Mouse (Mus musculus): ENCODE results near the gene Crip2.

Gene Crip2

DNA sequence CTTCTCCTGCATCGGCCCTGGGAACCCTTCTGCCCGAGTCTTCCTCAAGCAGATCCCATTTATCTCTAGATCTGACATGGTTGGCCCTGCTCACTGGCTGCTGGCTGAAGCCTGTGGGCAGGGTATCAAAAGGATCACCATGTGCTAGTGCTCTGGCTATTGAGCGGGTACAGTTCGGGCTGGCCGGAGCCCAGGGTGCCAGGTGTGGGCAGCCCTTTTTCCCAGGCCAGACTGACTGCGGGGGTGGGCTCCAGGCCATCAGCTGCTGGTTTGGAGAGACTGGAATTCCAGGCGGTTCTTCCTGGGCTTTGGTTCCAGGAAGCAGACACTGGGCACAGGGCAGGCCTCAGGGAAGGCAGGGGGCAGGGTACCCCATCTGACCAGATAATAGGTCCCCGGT, 7.4 kb downstream of the Crip2 start:
- DNase-seq (ENCODE audit: low spot score): peak; percentile 32

DNA sequence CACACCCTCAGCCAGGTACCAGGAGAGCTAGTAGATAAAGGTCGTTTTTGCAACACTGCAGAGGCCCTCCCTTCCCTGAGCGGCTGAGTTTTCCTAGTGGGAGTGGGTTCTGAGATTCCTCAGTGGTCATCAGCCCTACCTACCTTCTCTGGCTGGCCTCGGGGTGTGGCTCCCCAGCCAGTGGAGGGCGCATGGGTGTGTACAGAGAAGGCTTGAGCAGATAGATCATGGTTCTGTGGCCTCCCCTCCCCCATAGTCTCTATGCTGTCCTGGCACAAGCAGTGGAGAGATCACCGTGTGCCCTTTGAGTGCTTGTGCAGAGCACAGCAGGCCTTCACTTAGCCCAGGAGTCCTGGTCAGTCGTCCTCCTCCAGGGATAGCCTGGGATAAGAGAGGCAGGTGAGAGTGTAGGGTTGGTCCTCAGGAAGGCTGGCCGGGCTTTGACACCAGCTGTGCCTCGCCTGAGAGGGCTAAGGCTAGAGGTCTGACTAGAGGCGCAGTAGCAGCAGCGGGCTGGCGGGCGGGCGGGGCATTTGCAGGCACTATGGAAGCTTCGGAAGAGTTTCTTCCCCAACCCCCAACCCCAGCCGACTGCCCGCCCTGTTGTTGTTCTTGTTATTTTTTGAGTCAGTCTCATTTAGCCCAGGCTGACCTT, 8.5 kb downstream of the Crip2 start:
- peak; percentile 74 for DNase-seq (ENCODE audit: low spot score)

DNA sequence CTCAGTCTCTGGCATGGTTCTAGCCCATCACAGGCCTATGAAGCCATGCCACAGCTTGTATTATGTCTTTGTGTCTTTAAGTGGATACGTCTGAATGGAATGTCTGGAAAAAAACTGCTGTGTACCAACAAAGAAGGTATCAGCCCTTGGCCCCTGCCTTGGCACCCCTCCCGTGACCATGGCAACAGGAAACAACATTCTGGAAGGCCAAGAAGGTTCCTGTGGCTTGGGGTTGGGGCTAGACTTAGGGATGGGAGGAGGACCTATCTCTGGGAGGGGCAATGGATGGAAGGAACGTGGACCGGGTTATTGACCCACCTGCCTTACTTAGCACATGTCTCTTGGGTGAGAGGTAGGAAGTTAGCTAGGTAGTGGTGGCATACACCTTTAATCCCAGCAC, 9.3 kb downstream of the Crip2 start:
- DNase-seq (ENCODE audit: low spot score): peak; percentile 61

DNA sequence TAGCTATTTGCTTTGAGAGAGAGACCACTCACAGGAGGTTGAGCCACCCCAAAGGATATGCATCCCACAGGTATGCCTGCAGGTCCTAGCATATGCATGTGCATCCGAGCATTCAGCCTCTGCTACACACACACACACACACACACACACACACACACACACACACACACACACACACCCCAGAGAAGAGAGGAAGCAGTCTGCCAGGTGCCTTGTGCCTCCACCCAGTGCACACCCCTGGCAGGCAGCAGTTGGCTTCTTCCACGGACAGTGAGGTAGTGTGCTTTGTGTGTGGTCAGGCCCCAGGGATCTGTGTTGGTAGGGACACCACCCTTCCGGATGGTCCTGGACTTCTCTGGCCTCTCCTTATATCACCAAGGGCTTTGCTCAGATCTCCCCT, 9.9 kb downstream of the Crip2 start:
- no peak for DNase-seq (ENCODE audit: low spot score)

DNA sequence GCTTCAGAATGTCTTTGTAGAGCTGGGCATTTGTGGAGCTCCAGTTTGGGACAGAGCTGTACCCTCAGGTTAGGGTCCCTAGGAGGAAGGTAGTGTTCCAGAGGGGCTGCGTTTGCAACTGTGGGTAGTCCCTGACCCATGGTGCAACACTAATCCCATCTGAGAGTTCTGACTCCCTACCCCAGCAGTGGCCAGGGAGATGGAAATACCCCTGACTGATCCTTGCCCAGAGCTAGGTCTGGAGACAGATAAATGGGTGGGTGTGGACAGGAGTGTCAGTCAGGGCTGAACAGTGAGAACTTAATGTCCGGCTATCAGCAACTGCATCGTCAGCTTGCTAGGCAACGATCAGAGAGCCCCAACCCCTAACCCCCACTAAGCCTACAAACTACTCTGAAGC, 10.6 kb downstream of the Crip2 start:
- no peak for DNase-seq (ENCODE audit: low spot score)

DNA sequence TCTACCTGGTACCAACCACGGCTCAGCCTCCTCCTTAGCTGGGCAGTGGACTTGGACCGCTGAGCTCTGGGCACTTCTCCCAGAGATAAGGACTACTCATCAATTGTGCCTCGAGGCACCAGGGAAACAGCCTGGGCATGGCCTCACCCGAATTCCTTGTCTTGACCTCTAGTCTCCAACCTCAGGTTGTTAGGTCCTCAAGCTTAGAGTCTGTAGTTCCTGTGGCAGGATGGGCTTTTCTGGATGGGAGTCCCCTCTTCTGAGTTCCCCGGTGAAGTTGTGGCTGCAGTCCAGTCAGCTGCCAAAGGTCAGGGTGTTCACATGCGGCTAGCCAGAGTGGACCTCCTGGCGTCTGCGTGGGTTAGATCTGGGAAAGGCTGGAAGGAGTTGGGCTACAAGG, 11.0 kb downstream of the Crip2 start:
- no peak for DNase-seq (ENCODE audit: low spot score)

DNA sequence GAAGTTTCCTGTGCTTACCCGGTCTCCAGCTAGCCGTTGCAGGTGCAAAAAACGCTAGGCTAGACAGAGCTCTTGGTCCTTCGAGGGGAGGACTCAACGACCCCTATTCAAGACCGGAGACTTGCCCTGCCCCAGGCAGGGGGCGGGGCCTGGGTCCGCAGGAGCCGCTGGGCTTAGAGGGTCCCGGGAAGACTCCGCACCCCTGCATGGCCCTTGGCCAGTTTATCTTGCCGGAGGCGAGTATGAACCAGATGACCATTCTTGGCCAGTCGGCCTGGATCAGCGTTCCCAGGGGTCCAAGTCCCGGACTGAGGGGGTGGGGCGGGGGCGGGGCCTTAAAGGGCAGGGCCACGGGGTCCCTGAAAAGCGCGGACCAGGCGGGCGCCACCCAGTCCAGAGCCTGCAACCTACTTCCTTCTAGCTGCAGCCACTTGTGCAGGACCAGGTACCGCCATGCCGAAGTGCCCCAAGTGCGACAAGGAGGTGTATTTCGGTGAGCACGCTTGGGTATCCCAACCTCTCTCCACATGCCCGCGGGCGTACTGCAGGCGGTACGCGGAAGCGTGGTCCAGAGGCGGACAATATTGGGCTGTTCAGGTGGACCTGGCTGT, 11.7 kb downstream of the Crip2 start:
- DNase-seq (ENCODE audit: low spot score): peak; percentile 68

DNA sequence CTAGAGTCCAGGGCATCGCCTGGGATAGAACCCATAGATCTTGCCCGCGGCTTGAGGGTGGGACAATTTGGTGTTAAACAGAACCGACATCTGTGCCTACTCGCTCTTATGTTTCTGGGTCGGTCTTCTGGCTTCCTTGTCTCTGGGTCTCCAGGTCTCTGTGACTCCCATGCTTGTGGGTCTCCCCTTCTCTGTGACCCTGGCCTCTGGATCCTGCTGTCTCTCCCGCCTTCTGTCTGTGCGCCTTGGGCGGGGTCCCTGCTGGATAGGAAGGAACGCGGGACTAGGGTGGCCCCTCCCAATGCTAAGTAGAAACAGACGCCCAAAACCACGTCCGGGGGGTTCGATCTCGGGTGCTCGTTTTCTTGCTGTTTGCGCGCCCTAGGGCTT, 12.2 kb downstream of the Crip2 start:
- peak; percentile 53 for DNase-seq (ENCODE audit: low spot score)

DNA sequence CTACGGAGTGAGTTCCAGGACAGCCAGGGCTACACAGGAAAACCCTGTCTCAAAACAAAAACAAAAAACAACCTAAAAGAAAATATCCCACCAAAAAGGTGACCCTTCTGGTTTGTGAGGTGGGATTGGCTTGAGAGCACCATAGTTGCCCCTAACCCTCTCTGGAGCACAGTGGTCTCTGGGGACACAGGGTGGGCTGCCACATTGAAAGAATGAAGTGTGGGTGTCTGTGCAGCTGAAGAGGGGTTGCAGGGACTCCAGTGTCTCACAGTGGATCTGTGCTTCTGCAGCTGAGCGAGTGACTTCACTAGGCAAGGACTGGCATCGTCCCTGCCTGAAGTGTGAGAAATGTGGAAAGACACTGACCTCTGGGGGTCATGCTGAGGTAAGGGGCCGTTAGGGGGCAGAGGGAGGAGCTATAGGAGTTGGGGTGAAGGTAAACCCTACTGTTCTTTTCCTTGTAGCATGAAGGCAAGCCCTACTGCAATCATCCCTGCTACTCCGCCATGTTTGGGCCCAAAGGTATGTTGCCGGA, 13.0 kb downstream of the Crip2 start:
- DNase-seq (ENCODE audit: low spot score): no peak

DNA sequence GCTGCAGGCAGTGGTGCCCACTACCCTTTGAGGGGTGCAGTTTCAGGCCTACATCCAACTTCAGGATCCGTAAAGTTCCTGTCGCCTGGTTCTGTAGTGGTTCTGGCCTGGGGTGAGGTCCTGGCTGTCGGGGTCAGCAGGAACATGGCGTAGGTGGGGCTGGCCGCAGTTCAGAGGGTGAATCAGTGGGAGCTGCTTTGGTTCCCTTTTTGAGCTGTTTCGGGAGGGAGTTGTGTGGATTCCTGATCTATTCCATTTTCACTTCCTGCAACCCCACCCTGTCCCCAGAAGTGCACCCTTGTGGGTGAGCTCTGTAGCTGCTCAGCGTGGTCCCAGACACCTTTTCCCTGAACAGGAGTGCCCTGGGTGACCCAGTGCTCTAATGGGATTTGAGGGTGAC, 13.9 kb downstream of the Crip2 start:
- DNase-seq (ENCODE audit: low spot score): no peak

DNA sequence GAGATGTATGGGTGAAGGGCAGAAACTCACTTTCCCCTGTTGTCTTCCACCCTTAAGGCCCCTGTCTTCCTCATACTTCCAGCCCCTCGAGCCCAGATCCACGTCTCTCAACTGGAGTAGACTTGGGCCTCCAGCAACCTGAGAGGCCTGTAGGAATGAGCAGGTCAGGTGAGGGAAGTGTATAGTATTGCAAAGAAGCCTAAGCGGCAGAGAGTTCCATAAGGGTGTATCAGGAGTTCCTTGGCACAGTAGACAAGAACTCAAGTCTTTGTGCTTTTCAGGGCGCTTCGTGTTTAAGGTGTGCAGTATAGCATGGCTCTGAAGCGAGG, 14.7 kb downstream of the Crip2 start:
- no peak for DNase-seq (ENCODE audit: low spot score)

DNA sequence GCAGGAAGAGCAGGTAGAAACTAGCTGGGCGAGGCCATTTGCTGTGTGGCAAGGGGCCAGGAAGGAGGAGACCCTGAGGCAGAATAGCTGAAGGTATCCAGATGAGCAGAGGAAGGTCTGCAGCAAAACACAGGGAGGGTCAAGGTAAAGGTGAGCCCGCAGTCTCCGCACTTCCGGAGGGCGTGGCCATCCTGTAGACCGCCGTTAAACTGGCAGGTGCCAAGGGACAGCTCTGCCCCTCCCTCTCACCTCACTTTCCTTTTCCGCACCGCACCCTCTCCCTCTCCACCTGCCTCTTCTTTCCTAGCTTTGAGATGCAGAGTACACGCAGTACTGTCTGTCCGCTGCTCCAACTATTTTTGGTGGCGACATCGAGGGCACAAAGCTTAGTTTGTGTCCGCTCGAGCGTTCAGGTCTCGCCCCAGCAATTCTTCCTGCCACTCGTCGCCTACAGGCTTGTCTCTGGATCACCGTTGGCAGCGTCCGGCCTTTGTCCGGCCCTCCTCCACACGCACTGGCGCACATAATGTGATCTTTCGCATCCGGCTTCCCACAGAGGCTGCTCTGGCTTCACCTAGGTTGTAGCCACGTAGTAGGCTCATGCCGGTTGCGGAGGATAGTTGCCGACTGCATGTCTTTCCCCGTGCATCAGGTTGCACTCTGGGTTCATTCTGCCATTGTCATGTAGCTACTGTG, 15.2 kb downstream of the Crip2 start:
- peak; percentile 72 for DNase-seq (ENCODE audit: low spot score)

DNA sequence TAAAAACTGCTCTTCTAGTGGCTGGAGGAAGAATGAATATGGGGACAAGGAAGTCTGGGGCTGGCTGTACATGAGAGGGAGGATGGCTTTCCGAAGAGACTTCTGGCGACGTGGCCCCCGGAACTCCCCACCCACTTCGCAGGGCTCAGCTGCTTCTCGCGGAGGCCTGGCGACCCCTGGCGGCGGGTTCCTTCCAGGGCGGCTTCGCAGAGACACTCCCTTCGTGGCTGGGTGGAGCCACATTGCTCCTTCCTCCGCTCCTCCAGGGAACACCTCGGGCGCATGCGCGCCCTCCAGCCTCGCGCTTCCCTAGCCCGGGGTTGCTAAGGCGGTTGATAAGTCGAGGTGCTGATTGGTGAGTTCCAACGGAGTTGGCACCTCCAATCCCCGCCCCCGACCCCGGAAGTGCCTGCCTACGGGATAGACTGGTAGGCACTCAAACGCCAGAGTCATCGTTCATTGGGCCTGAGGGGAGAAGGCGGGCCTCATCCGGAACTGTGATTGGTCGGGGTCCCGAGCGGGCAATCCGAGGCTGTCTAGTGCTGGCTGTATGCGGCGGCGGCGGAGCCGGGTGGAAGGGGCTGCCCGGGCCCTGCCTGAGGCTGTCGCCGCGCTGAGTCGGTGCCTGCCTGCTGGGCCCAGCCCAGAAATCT, 16.0 kb downstream of the Crip2 start, which contains the start of gene Tedc1:
Gene Tedc1 (plus strand): TSS at position 535 of the 653 bp plus-strand sequence.
- peak; percentile 100 for DNase-seq (ENCODE audit: low spot score)

DNA sequence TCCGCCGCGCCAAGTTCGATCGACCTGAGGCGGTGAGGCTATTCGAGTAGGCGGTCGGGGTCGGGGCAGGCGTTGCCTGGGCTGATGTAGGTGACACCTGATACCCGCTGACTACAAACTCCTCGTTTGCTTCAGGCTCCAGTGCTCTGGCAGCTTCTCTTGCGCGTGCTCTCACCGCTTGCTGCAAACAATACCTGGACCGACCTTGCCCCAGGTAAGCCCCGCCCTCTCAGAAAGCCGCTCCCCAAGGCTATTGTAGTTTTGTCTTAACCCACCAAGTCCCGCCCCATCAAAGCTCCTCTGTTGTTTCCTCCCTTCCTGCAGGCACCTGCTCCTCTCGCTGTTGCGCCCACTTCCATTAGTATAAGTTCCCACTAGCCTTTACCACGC, 16.5 kb downstream of the Crip2 start:
- no peak for DNase-seq (ENCODE audit: low spot score)

DNA sequence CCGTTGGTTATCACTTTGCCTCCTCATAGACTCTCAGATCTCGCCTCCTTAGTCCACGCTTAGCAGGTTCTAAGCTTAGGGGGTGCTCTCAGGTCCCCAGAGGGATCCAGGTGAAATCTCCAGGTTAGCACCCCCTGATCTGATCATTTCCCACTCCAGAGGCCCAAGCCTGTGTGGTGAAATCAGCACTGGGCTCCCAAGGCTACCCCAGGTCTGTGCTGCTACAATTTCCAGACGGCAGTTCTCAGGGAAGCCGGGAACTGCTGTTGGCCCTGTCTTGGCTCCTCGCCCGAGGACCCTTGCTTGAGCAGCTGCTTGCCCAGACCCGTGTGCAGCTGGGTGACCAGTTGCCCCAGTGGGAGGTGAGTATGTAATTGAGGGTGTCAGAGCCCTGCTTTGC, 17.0 kb downstream of the Crip2 start:
- no peak for DNase-seq (ENCODE audit: low spot score)

DNA sequence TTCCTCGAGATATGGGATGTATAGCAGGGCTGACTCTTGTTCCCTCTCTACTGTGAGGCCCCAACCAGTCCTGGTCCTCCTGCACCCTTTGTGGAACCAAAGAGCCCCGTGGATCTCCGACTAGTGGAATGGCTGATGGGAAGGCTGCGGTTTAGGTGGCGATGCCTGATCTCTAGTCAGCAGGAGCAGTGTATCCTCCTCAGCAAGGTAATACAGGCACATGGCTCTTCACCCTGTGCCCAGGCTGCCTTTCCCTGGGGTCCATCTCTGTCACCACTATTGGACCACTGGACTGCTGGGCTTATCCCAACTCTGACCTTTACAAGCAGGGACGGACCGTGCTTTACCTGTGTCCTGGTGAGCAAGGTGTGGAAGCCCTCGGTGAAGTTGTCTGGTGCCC, 17.5 kb downstream of the Crip2 start:
- DNase-seq (ENCODE audit: low spot score): no peak

DNA sequence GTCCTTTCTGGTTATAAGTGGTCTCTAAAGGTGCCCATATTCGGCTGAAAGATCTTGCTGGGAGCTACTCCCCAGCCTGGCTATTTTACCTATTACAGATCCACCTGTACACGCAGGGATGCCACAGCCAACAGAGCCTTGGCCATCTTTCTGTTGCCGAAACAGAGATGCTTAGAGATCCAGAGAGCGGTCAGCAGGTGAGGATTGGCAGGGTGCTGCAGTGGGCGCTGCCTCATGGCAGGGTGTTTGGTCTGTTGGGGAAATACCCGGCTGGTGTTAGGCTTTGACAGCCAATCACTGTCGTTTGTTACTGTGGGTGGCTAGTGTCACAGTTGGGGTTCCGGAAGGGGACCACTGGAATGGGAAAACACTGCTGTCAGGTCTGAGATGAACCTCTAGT, 17.9 kb downstream of the Crip2 start:
- DNase-seq (ENCODE audit: low spot score): no peak

DNA sequence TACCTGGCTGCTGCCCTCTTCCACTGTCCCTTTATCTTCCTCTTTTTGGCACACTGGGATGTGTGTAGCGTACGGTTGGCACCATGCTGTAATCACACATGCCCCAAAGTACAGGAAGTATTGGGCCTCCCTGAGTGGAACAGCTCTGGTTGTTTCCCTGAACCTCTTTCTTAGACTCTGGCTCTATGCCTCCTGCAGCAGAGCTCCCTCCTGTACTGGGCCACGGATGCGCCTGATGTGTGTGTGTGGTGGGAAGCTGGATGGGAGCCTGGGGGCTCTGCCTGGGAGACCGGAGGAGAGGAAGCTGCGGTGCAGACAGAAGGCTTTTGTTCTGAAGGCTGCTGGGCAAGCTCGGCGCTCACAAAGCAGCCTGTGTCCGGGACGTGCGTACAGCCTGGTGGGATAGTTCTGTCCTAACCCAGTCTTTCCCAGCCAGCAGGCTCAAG, 23.5 kb downstream of the Crip2 start:
- DNase-seq (ENCODE audit: low spot score): no peak

DNA sequence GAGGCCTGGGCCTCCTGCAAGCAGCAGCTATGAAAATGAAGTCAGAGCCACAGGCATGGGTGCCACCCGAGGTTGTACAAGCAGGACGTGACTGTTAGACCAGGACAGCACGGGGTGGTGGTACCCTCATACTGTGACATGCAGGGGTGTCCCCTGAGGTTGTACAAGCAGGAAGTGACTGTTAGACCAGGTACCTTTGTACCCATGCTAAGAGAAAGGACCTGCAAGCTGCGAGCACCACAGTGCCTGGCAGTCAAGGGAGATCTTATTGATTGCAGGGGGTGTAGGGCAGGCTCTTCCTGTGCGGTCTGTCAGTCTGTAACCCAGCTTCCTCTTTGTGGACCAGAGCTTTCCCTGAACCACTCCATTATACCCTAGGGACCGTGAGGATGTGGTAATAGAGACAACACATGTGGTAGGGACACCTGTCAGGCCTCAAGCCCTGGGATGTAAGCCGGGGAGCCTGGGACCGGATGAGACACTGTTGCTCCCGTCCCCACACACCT, 28.0 kb downstream of the Crip2 start:
- peak; percentile 35 for DNase-seq (ENCODE audit: low spot score)

DNA sequence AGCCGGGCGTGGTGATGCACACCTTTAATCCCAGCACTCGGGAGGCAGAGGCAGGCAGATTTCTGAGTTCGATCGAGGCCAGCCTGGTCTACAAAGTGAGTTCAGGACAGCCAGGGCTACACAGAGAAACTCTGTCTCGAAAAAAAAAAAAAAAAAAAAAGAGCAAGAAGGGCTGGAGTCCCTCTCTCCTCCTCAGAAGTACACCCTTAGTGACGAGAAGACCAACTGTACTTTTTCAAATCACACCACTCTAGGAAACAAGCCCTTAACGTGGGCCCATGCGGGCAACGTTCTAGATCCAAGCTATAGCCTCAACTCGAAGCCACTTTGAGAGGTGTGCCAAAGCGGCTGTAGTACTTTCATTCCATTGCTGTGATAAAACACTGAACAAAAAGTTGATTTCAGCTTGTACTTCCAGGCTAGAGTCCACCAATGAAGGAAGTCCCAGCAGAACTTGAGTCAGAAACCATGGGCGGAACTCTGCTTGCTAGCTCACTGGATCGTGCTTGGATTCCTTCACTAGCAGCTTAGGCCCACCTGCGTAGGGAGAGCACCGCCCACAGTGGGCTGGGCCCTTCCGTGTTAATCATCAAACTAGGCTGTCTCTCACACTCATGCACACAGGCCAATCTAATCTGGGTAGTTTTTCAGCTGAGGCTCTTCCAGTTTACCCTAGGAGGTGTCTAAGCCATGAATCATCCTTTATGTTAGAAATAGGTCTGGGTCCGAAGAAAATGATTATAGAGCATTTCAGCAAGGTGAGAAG, 37.1 kb downstream of the Crip2 start:
- DNase-seq (ENCODE audit: low spot score): no peak

DNA sequence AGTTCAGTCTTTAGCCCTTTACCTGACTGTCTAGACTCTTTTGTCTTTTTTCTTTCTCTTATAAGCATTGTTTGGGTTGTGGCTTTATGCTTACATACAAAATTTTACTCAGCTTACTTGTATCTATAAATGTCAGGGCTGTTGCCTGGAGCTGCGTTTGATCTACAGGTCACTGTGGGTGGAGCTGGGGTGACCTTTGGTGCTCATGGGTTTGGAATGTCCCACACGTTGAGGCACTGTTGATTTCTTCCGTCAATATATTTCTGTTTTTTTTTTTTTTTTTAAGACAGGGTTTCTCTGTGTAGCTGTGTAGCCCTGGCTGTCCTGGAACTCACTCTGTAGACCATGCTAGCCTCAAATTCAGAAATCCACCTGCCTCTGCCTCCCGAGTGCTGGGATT, 41.0 kb downstream of the Crip2 start:
- DNase-seq (ENCODE audit: low spot score): no peak

DNA sequence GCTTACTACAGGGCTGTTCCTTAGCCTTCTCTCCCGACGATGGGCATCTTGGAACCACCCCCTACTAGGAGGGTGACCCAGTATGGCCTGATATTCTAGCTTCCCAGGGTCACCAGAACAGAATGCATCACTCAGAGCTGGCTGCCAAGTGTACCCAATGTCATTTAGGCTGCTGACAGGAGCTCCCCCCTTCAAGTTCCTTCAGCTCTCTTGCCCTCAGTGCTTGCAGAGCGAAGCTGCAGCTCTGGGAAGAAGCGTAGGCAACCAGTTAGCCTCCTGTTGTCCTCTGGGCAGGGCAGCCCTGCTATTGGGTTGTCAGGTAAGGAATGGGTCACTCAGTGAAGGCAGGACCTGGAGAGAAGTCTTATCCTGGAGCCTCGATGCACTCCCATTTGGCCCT, 44.9 kb downstream of the Crip2 start:
- DNase-seq (ENCODE audit: low spot score): no peak

Measured in lung, postnatal 25 days (tissue).